In genomic region chr12:84192280-84192679, GRCm38 (mm10) we compare ENCODE assay signal across 7 mouse cellular contexts. TPM values are rescaled to one million over a fixed set of nuclear protein-coding genes. Genes with fewer than 3 reads are reported as not detected.
DNase-seq lines count a peak whose midpoint lies in the region; ATAC-seq and TF ChIP-seq lines count a peak whose summit lies in the region.

No protein-coding gene starts in this region.

- ATAC-seq in lung, embryonic 16.5 days (ENCODE audit: low read depth) = no peak
- no peak for ATAC-seq in intestine, embryonic 15.5 days
- ATAC-seq in CD4-positive, CD25-positive, alpha-beta regulatory T cell, adult 4 months = no peak

- no peak for TF ChIP-seq CTCF in embryonic fibroblast, embryonic 13.5 days (IDR thresholded peaks at IDR 0.05; ENCODE audit: borderline replicate concordance, insufficient read depth, low read length)

- H3K36me3 ChIP-seq in lung, embryonic 16.5 days (ENCODE audit: control insufficient read depth, insufficient read depth, low read length) = no peaks in the 10 kb centered on the region
- H3K36me3 ChIP-seq in intestine, embryonic 15.5 days = no peaks in the 10 kb centered on the region

- no peak for TF ChIP-seq POLR2A in embryonic fibroblast, embryonic 13.5 days (IDR thresholded peaks at IDR 0.05; ENCODE audit: low read depth, low read length)

- WGBS in lung, embryonic 16.5 days = 1% methylated on average over 13 of the region's 13 CpGs
- WGBS in intestine, embryonic 15.5 days = 5% methylated on average over 13 of the region's 13 CpGs

- H3K4me3 ChIP-seq in lung, embryonic 16.5 days (ENCODE audit: low read length) = peak overlapping the region; percentile 77
- peak overlapping the region; percentile 62 for H3K4me3 ChIP-seq in embryonic fibroblast, embryonic 13.5 days (ENCODE audit: insufficient read depth, low read length)
- peak overlapping the region; percentile 86 for H3K4me3 ChIP-seq in intestine, embryonic 15.5 days (replicated peaks)

- H3K4me1 ChIP-seq in lung, embryonic 16.5 days (replicated peaks; ENCODE audit: control insufficient read depth, insufficient read depth, low read length) = peaks cover 68% of the 10 kb centered on the region
- peaks cover 31% of the 10 kb centered on the region for H3K4me1 ChIP-seq in embryonic fibroblast, embryonic 13.5 days (ENCODE audit: control insufficient read depth, insufficient read depth, low read length)
- H3K4me1 ChIP-seq in intestine, embryonic 15.5 days (replicated peaks) = peaks cover 64% of the 10 kb centered on the region

- H3K4me2 ChIP-seq in lung, embryonic 16.5 days (ENCODE audit: low read depth, low read length) = peak overlapping the region; percentile 92
- H3K4me2 ChIP-seq in intestine, embryonic 15.5 days (replicated peaks) = peak overlapping the region; percentile 93

- H3K9me3 ChIP-seq in lung, embryonic 16.5 days (ENCODE audit: control insufficient read depth, low read length) = no peaks in the 10 kb centered on the region
- no peaks in the 10 kb centered on the region for H3K9me3 ChIP-seq in intestine, embryonic 15.5 days

- H3K9ac ChIP-seq in lung, embryonic 16.5 days (ENCODE audit: low read length) = peak overlapping the region; percentile 97
- H3K9ac ChIP-seq in intestine, embryonic 15.5 days = peak overlapping the region; percentile 86

- no peak for DNase-seq in lung, adult 18-20 months
- peak; percentile 54 for DNase-seq in neural tube, embryonic 10.5 days (ENCODE audit: extremely low spot score, low spot score)
- DNase-seq in retina, postnatal 1 day = no peak

- H3K27me3 ChIP-seq in lung, embryonic 16.5 days (ENCODE audit: control insufficient read depth, insufficient read depth, low read depth, low read length) = no peaks in the 10 kb centered on the region
- H3K27me3 ChIP-seq in intestine, embryonic 15.5 days (replicated peaks) = no peaks in the 10 kb centered on the region

- H3K27ac ChIP-seq in lung, embryonic 16.5 days (ENCODE audit: low read length) = peak overlapping the region; percentile 99
- H3K27ac ChIP-seq in embryonic fibroblast, embryonic 13.5 days (ENCODE audit: insufficient read depth, low read length) = peak overlapping the region; percentile 94
- peak overlapping the region; percentile 100; the same call in 1 of the 2 replicates for H3K27ac ChIP-seq in intestine, embryonic 15.5 days

RNA-seq across cellular contexts. Expression of gene Elmsan1, which starts 26.4 kb away (rescaled TPM):
- 11.1 and 12.1 TPM in 2 replicates for polyA plus RNA-seq in lung, embryonic 16.5 days (2015; fragmentation: Nextera tagmentation; extraction: Ambion mirVana)
- polyA plus RNA-seq in embryonic fibroblast, embryonic 13.5 days (2011; ENCODE audit: insufficient read length, low read depth, missing spikeins) = 20.6 and 21.3 TPM in 2 replicates
- polyA plus RNA-seq in intestine, embryonic 15.5 days (2015; fragmentation: Nextera tagmentation; extraction: Ambion mirVana) = 7.2 and 7.7 TPM in 2 replicates
- 1 to 10 TPM; 7.3 to 8.2 TPM for polyA plus RNA-seq in CD4-positive, CD25-positive, alpha-beta regulatory T cell, adult 4 months (2017; shearing (Covaris generic))

RNA-seq across cellular contexts. Expression of gene Pnma1, which starts 44.0 kb away (rescaled TPM):
- 2.0 and 2.2 TPM in 2 replicates for polyA plus RNA-seq in lung, embryonic 16.5 days (2015; fragmentation: Nextera tagmentation; extraction: Ambion mirVana)
- polyA plus RNA-seq in embryonic fibroblast, embryonic 13.5 days (2011; ENCODE audit: insufficient read length, low read depth, missing spikeins) = 0.30 and 0.35 TPM in 2 replicates
- polyA plus RNA-seq in intestine, embryonic 15.5 days (2015; fragmentation: Nextera tagmentation; extraction: Ambion mirVana) = 0.59 and 0.63 TPM in 2 replicates
- not detected for polyA plus RNA-seq in CD4-positive, CD25-positive, alpha-beta regulatory T cell, adult 4 months (2017; shearing (Covaris generic))
